Mouse (Mus musculus) CH12.LX (cell line): ENCODE data around the gene Galc. TPM values are rescaled to one million over a fixed set of nuclear protein-coding genes. Genes with fewer than 3 reads are reported as not detected.
A peak's percentile ranks its signal among the peaks of the same experiment; 100 is the strongest.

Source experiments
- DNase-seq: peaks from one replicate; pipeline ENCODE4 v3.0.0-alpha.2; 2013; ENCODE audit errors: extremely low read depth
- H3K27ac ChIP-seq: 2 replicates; pipeline ENCODE4 v1.5.1; 2012; ENCODE audit warnings: low read depth, mild to moderate bottlenecking, control low read depth, moderate library complexity; ENCODE audit not compliant: insufficient read depth
- H3K27me3 ChIP-seq: replicated peaks from 2 replicates; pipeline ENCODE3; 2012; ENCODE audit warnings: inconsistent platforms
- H3K36me3 ChIP-seq, 2 experiments: replicated peaks in 1 of 2; 2 replicates each; pipeline versions ENCODE3 to v1.6.1; 2012; ENCODE audit warnings: inconsistent platforms in 1 of 2, low read length in 1 of 2, mild to moderate bottlenecking in 1 of 2, mixed read lengths in 1 of 2, moderate library complexity in 1 of 2; ENCODE audit not compliant: control insufficient read depth in 1 of 2, insufficient read depth in 1 of 2
- H3K4me1 ChIP-seq, 2 experiments: 2 replicates each; pipeline ENCODE4 v1.6.1; 2012; ENCODE audit warnings: inconsistent platforms in 1 of 2, moderate library complexity in 1 of 2; ENCODE audit not compliant: insufficient read depth in 2 of 2, control insufficient read depth in 1 of 2
- H3K4me2 ChIP-seq: 2 replicates; pipeline ENCODE4 v1.6.1; 2012; ENCODE audit warnings: low read depth, mild to moderate bottlenecking, control low read depth; ENCODE audit not compliant: poor library complexity, insufficient read depth, severe bottlenecking
- H3K4me3 ChIP-seq, 3 experiments: fragments of 150-350 bp in 1 of 3; sonication (generic) in 1 of 3; replicated peaks in 1 of 3; 2 replicates each; pipeline versions ENCODE3 to v1.5.1; 2011 to 2012; ENCODE audit warnings: low read depth in 2 of 3, low read length in 2 of 3, mild to moderate bottlenecking in 2 of 3, moderate library complexity in 2 of 3, control low read depth in 1 of 3, improper control_type of control experiment in 1 of 3, inconsistent platforms in 1 of 3, mixed read lengths in 1 of 3; ENCODE audit not compliant: poor library complexity in 1 of 3
- H3K79me2 ChIP-seq: replicated peaks from 2 replicates; pipeline ENCODE4 v1.6.1; 2012; ENCODE audit warnings: mild to moderate bottlenecking, moderate library complexity; ENCODE audit not compliant: control insufficient read depth, poor library complexity, insufficient read depth, severe bottlenecking; ENCODE audit errors: extremely low read depth
- H3K9ac ChIP-seq: 2 replicates; pipeline ENCODE4 v1.6.1; 2012; ENCODE audit warnings: low read depth, mild to moderate bottlenecking, control low read depth, moderate library complexity; ENCODE audit not compliant: insufficient read depth
- H3K9me3 ChIP-seq: replicated peaks from 2 replicates; pipeline ENCODE3; 2012; ENCODE audit warnings: low read length, inconsistent platforms, mixed read lengths
- CHD1 ChIP-seq: IDR thresholded peaks from 2 replicates; pipeline ENCODE4 v1.6.1; 2012; ENCODE audit warnings: low read depth, low read length, improper control_type of control experiment, inconsistent platforms
- CHD2 ChIP-seq: IDR thresholded peaks from 2 replicates; pipeline ENCODE4 v1.6.1; 2011; ENCODE audit warnings: low read length, improper control_type of control experiment
- E2F4 ChIP-seq: IDR thresholded peaks from 2 replicates; pipeline ENCODE4 v1.6.1; 2011; ENCODE audit warnings: low read depth, low read length, improper control_type of control experiment; ENCODE audit not compliant: insufficient replicate concordance
- EP300 ChIP-seq: IDR thresholded peaks from 2 replicates; pipeline ENCODE4 v1.6.1; 2011; ENCODE audit warnings: low read length, improper control_type of control experiment
- HCFC1 ChIP-seq: IDR thresholded peaks from 2 replicates; pipeline ENCODE4 v1.6.1; 2012; ENCODE audit warnings: low read depth, mild to moderate bottlenecking, inconsistent platforms, low read length, improper control_type of control experiment
- IRF4 ChIP-seq: IDR thresholded peaks from 2 replicates; pipeline ENCODE4 v1.6.1; 2014; ENCODE audit warnings: low read depth, mild to moderate bottlenecking, inconsistent platforms, low read length, improper control_type of control experiment
- JUN ChIP-seq: IDR thresholded peaks from 2 replicates; pipeline ENCODE4 v1.6.1; 2011; ENCODE audit warnings: low read depth, mild to moderate bottlenecking, low read length, improper control_type of control experiment, moderate library complexity; ENCODE audit not compliant: insufficient read depth
- JUND ChIP-seq: conservative IDR thresholded peaks from 2 replicates; pipeline ENCODE4 v1.6.1; 2011; ENCODE audit warnings: low read depth, low read length, improper control_type of control experiment
- KAT2A ChIP-seq: IDR thresholded peaks from 2 replicates; pipeline ENCODE4 v1.6.1; 2012; ENCODE audit warnings: low read length, improper control_type of control experiment, inconsistent platforms; ENCODE audit not compliant: insufficient replicate concordance
- MAFK ChIP-seq: IDR thresholded peaks from 2 replicates; pipeline ENCODE4 v1.6.1; 2011; ENCODE audit warnings: low read length, improper control_type of control experiment; ENCODE audit not compliant: insufficient replicate concordance
- MAX ChIP-seq: IDR thresholded peaks from 2 replicates; pipeline ENCODE4 v1.6.1; 2011; ENCODE audit warnings: low read length, improper control_type of control experiment
- MEF2A ChIP-seq: IDR thresholded peaks from 2 replicates; pipeline ENCODE4 v1.6.1; 2014; ENCODE audit warnings: low read depth, mild to moderate bottlenecking, inconsistent platforms, low read length, improper control_type of control experiment, borderline replicate concordance
- MXI1 ChIP-seq: IDR thresholded peaks from 2 replicates; pipeline ENCODE4 v1.6.1; 2011; ENCODE audit warnings: mild to moderate bottlenecking, low read depth, low read length, improper control_type of control experiment
- MYC ChIP-seq: IDR thresholded peaks from 2 replicates; pipeline ENCODE4 v1.6.1; 2011; ENCODE audit warnings: low read depth, mild to moderate bottlenecking, improper control_type of control experiment, low read length
- NRF1 ChIP-seq: IDR thresholded peaks from 2 replicates; pipeline ENCODE4 v1.6.1; 2014; ENCODE audit warnings: low read depth, mild to moderate bottlenecking, inconsistent platforms, low read length, improper control_type of control experiment, moderate library complexity
- PAX5 ChIP-seq: IDR thresholded peaks from 2 replicates; pipeline ENCODE4 v1.6.1; 2012; ENCODE audit warnings: low read length, inconsistent platforms, mixed read lengths
- POLR2AphosphoS2 ChIP-seq: IDR thresholded peaks from 2 replicates; pipeline ENCODE4 v1.6.1; 2011; ENCODE audit warnings: low read depth, low read length, improper control_type of control experiment
- RCOR1 ChIP-seq: conservative IDR thresholded peaks from 2 replicates; pipeline ENCODE4 v1.6.1; 2012; ENCODE audit warnings: low read depth, mild to moderate bottlenecking, inconsistent platforms, low read length, improper control_type of control experiment
- SIN3A ChIP-seq: IDR thresholded peaks from 2 replicates; pipeline ENCODE4 v1.6.1; 2012; ENCODE audit warnings: low read length, improper control_type of control experiment, inconsistent platforms
- SMC3 ChIP-seq: IDR thresholded peaks from 2 replicates; pipeline ENCODE4 v1.6.1; 2011; ENCODE audit warnings: low read depth, low read length, improper control_type of control experiment
- TBP ChIP-seq: conservative IDR thresholded peaks from 2 replicates; pipeline ENCODE4 v1.6.1; 2011; ENCODE audit warnings: low read depth, low read length, improper control_type of control experiment
- TCF12 ChIP-seq: IDR thresholded peaks from 2 replicates; pipeline ENCODE4 v1.6.1; 2014; ENCODE audit warnings: low read depth, mild to moderate bottlenecking, inconsistent platforms, low read length, improper control_type of control experiment
- USF2 ChIP-seq: conservative IDR thresholded peaks from 2 replicates; pipeline ENCODE4 v1.6.1; 2011; ENCODE audit warnings: low read depth, low read length, improper control_type of control experiment
- ZKSCAN1 ChIP-seq: IDR thresholded peaks from 2 replicates; pipeline ENCODE4 v1.6.1; 2012; ENCODE audit warnings: low read depth, inconsistent platforms, low read length, improper control_type of control experiment, borderline replicate concordance
- ZNF384 ChIP-seq: IDR thresholded peaks from 2 replicates; pipeline ENCODE4 v1.6.1; 2012; ENCODE audit warnings: low read depth, low read length, improper control_type of control experiment, inconsistent platforms
- dilution Hi-C: fragments of 300-500 bp; cut with MboI; formaldehyde crosslinking; loops from 2 replicates; pipeline ENCODE4 v1.14.3; 2020; ENCODE audit warnings: low sequenced_read_pairs; ENCODE audit not compliant: extremely low pct_unique_long_range_greater_than_20kb, extremely low pct_ligation_motif_present
- in situ Hi-C: fragments of 300-500 bp; cut with MboI; formaldehyde crosslinking; loops from 3 replicates; pipeline ENCODE4 v1.14.3; 2019; ENCODE audit warnings: low sequenced_read_pairs, low pct_ligation_motif_present, low pct_unique_long_range_greater_than_20kb, mixed read lengths
- polyA plus RNA-seq: library from polyadenylated mRNA; unstranded; fragments of >175 nt; gene quantifications from 2 replicates; pipeline ENCODE4 v1.2.1, GENCODE M21; 2012; ENCODE audit warnings: low read depth; ENCODE audit not compliant: insufficient read length
- total RNA-seq, 2 experiments: library from RNA; depleted of rRNA; stranded (reverse); fragments of 300-350 nt in 1 of 2; fragments of >200 nt in 1 of 2; gene quantifications; 2 replicates each; pipeline ENCODE4 v1.2.3; 2012 to 2014

Gene Galc
- total and polyA plus RNA-seq, 3 experiments: 1.6 to 9.1 (median 6.4) TPM

DNA sequence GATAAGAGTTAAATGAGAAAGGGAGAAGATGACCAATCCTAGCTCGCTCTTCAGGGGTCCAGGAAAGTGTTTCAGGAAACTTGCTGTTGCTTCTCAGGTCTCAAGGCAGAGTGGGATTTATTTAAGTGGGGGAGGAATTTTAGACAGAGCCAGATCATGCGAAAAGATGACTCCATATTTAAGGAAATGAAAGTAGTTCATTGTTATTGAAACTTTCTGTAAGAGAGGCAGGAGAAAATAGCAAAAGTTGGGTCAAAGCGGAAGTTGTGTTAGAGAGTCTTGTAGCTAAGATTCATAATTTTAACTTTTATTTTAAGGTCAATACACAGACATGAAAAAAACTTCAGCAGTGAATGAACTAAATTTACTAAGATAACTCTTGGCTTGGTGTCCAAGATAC, 31.2 kb upstream of the Galc start:
- H3K9ac ChIP-seq: no peak overlapping the region
- no peak for TF ChIP-seq NRF1
- TF ChIP-seq SMC3: no peak
- TF ChIP-seq EP300: peak; percentile 63
- peak; percentile 69 for TF ChIP-seq IRF4
- no peak for TF ChIP-seq USF2
- no peak for TF ChIP-seq HCFC1
- no peak for TF ChIP-seq SIN3A
- no peak for TF ChIP-seq CHD1
- H3K27ac ChIP-seq: no peak overlapping the region
- no peak for DNase-seq
- no peaks in the 10 kb centered on the region for H3K79me2 ChIP-seq
- peaks cover 12% of the 10 kb centered on the region for H3K9me3 ChIP-seq
- H3K36me3 ChIP-seq: no peaks in the 10 kb centered on the region
- peaks cover 5 to 24% of the 10 kb centered on the region in 2 experiments; a peak in 3 of 4 replicates for H3K4me1 ChIP-seq
- peak overlapping the region; percentile 36; the same call in 1 of the 2 replicates for H3K4me2 ChIP-seq
- dilution Hi-C loops: no loop called here
- H3K27me3 ChIP-seq: peaks cover 2% of the 10 kb centered on the region
- in situ Hi-C loops: no loop called here
- H3K4me3 ChIP-seq: no peak overlapping the region

DNA sequence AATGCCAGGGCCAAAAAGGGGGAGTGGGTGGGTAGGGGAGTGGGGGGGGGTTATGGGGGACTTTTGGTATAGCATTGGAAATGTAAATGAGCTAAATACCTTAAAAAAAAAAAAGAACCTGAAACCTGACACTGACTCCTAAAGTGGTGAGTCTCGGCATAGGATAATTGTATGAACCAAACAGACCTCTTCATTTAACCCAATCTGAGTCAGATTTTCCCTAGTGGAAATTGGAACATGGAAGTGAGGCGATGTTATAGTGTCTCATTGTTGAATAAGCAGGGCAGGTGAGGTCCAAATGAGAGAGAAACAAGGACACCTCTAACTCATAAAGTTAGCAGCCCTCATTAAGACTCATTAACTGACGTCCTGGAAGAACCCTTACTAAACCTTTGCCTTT, 25.2 kb upstream of the Galc start:
- Histone ChIP-seq H3K4me2 (no peak overlapping the region), H3K9ac (no peak overlapping the region), H3K27ac (peak overlapping the region; percentile 45), H3K4me3 (no peak overlapping the region), H3K36me3 (no peaks in the 10 kb centered on the region), H3K4me1 (peaks cover 15 to 32% of the 10 kb centered on the region in 2 experiments; a peak in 3 of 4 replicates)
- in situ Hi-C loops (no loop called here), dilution Hi-C loops (no loop called here)
- TF ChIP-seq KAT2A (no peak), JUND (0 out of 2 replicates have a peak, but pooled peaks have one; percentile 27), E2F4 (no peak), EP300 (peak; percentile 41), ZNF384 (0 out of 2 replicates have a peak, but pooled peaks have one; percentile 11)
- TF ChIP-seq, all 38 proteins: peak for 3
- no peaks in the 10 kb centered on the region for H3K79me2 ChIP-seq
- peak; percentile 63 for DNase-seq
- H3K9me3 ChIP-seq: peaks cover 19% of the 10 kb centered on the region
- H3K27me3 ChIP-seq: no peaks in the 10 kb centered on the region

DNA sequence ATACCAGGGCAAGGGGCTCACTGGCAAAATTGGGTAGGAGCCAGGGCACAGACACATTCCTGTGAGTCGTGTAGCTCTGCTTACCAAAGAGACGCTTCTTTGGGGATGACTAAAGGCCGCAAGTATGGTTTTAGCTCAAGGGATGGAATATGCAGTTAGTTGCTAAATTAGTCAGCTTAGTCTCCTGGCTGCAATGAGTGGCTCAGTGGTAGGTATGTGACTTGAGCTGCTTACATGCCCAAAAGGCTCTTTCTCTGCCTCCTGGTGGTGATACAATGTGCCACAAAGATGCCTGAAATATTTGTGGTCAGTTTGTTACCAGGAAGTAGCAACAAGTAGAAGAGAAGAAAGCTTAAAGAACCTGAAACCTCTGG, 24.2 kb upstream of the Galc start:
- peak; percentile 96 for DNase-seq
- dilution Hi-C loops: no loop called here
- peak overlapping the region; percentile 72; the same call in 1 of the 2 replicates for H3K4me2 ChIP-seq
- peaks cover 15 to 32% of the 10 kb centered on the region in 2 experiments; a peak in 3 of 4 replicates for H3K4me1 ChIP-seq
- peaks cover 19% of the 10 kb centered on the region for H3K9me3 ChIP-seq
- H3K36me3 ChIP-seq: peaks cover 0 to 5% of the 10 kb centered on the region in 2 experiments
- no peaks in the 10 kb centered on the region; the same call in 1 of the 2 replicates for H3K79me2 ChIP-seq
- H3K27me3 ChIP-seq: no peaks in the 10 kb centered on the region
- in situ Hi-C loops: no loop called here
- H3K4me3 ChIP-seq: no peak overlapping the region
- H3K9ac ChIP-seq: no peak overlapping the region; the same call in 1 of the 2 replicates
- peak overlapping the region; percentile 98 for H3K27ac ChIP-seq
- TF ChIP-seq MYC (no peak), TBP (0 out of 2 replicates have a peak, but pooled peaks have one; percentile 15), PAX5 (no peak), CHD2 (no peak; the same call in 1 of the 2 replicates), TCF12 (no peak), MEF2A (peak; percentile 86), EP300 (peak; percentile 70), ZNF384 (no peak), MXI1 (0 out of 2 replicates have a peak, but pooled peaks have one; percentile 54), RCOR1 (peak; percentile 78; the same call in 1 of the 2 replicates), JUND (peak; percentile 88), CHD1 (no peak), HCFC1 (no peak), ZKSCAN1 (no peak), POLR2AphosphoS2 (no peak), MAX (no peak; the same call in none of the 2 replicates), MAFK (no peak), JUN (peak; percentile 83)
